Mouse (Mus musculus) midbrain, embryonic 12.5 days (tissue): Measurements from ENCODE around the gene S1pr1. TPM values are rescaled to one million over a fixed set of nuclear protein-coding genes. Genes with fewer than 3 reads are reported as not detected.

Source experiments
- ATAC-seq: fragments of 200-750 bp; cut with Nextera tagmentation; 2 replicates; pipeline ENCODE4 v1.8.0; 2017; ENCODE audit warnings: low read depth, moderate TSS enrichment, moderate library complexity; ENCODE audit not compliant: low FRiP score
- H3K27ac ChIP-seq: fragments of 300-500 bp; sonication (generic); replicated peaks from 2 replicates; pipeline ENCODE4 v1.5.1; 2016; ENCODE audit warnings: mild to moderate bottlenecking
- H3K27me3 ChIP-seq: fragments of 300-500 bp; sonication (generic); 2 replicates; pipeline ENCODE4 v1.6.1; 2016; ENCODE audit warnings: mild to moderate bottlenecking
- H3K36me3 ChIP-seq: fragments of 300-500 bp; sonication (generic); 2 replicates; pipeline ENCODE4 v1.6.1; 2016
- H3K4me1 ChIP-seq: fragments of 300-500 bp; sonication (generic); 2 replicates; pipeline ENCODE4 v1.6.1; 2016
- H3K4me2 ChIP-seq: fragments of 300-500 bp; sonication (generic); replicated peaks from 2 replicates; pipeline ENCODE4 v1.6.1; 2016; ENCODE audit warnings: mild to moderate bottlenecking, moderate library complexity
- H3K4me3 ChIP-seq: fragments of 300-500 bp; sonication (generic); 2 replicates; pipeline ENCODE4 v1.5.1; 2016; ENCODE audit warnings: mild to moderate bottlenecking
- H3K9ac ChIP-seq: fragments of 300-500 bp; sonication (generic); replicated peaks from 2 replicates; pipeline ENCODE4 v1.6.1; 2016; ENCODE audit warnings: mild to moderate bottlenecking, moderate library complexity
- H3K9me3 ChIP-seq: fragments of 300-500 bp; sonication (generic); 2 replicates; pipeline ENCODE4 v1.6.1; 2016; ENCODE audit warnings: mild to moderate bottlenecking
- WGBS: fragments of 180-500 bp; shearing (Covaris S2); methylation state at CpG from one replicate; pipeline ENCODE4 v1.1.7; 2016; 5-methylcytosine and 5-hydroxymethylcytosine counted together
- polyA plus RNA-seq: library from polyadenylated mRNA; unstranded; fragments of >200 nt; fragmentation: Nextera tagmentation; extraction: Ambion mirVana; gene quantifications from 2 replicates; pipeline ENCODE4 v1.2.1, GENCODE M21; 2016

Gene S1pr1
- polyA plus RNA-seq, 1 experiment from 2014 or later = 20.8 TPM

GRCm38 (mm10) chr3:115692384-115692783, 22.5 kb downstream of the S1pr1 start:
- H3K4me2 ChIP-seq = no peak overlapping the region
- no peak overlapping the region for H3K9ac ChIP-seq
- no peak overlapping the region for H3K27ac ChIP-seq
- H3K36me3 ChIP-seq = no peaks in the 10 kb centered on the region
- peaks cover 5% of the 10 kb centered on the region; the same call in 1 of the 2 replicates for H3K4me1 ChIP-seq
- no peak for ATAC-seq
- no peaks in the 10 kb centered on the region for H3K9me3 ChIP-seq
- 91% methylated on average over 5 of the region's 5 CpGs for WGBS
- H3K4me3 ChIP-seq = no peak overlapping the region
- H3K27me3 ChIP-seq = no peaks in the 10 kb centered on the region

DNA sequence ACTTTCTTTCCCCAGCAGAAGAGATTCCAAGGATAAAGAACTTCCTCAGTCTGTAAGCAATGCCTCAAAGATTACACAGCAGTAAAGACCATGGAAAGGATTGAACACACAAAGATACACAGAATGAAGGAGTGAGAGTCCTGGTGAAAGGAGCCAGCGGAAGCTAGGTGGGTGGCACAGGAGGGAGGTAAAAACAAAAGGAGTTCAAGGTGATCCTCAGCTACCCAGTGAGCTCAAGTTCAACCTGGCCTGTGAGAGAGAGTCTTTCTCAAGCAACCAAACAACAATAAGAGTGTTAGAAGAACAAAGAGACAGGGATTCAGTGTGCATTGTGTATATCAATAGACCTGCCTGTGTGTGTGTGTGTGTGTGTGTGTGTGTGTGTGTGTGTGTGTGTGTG, 25.0 kb downstream of the S1pr1 start:
- H3K9ac ChIP-seq = no peak overlapping the region
- peaks cover 5% of the 10 kb centered on the region; the same call in 1 of the 2 replicates for H3K4me1 ChIP-seq
- no peaks in the 10 kb centered on the region for H3K9me3 ChIP-seq
- no peak for ATAC-seq
- H3K4me3 ChIP-seq = no peak overlapping the region
- no peak overlapping the region for H3K27ac ChIP-seq
- H3K27me3 ChIP-seq = no peaks in the 10 kb centered on the region
- 41% methylated on average over 1 of the region's 1 CpGs for WGBS
- H3K36me3 ChIP-seq = no peaks in the 10 kb centered on the region
- no peak overlapping the region for H3K4me2 ChIP-seq

GRCm38 (mm10) chr3:115689352-115689751, 25.5 kb downstream of the S1pr1 start:
- H3K27me3 ChIP-seq = no peaks in the 10 kb centered on the region
- H3K4me3 ChIP-seq = no peak overlapping the region
- WGBS = 24% methylated on average over 8 of the region's 8 CpGs
- H3K9ac ChIP-seq = no peak overlapping the region
- H3K27ac ChIP-seq = no peak overlapping the region
- H3K9me3 ChIP-seq = no peaks in the 10 kb centered on the region
- ATAC-seq = no peak
- 0 out of 2 replicates have a peak, but pooled peaks cover 5% of the 10 kb centered on the region for H3K4me1 ChIP-seq
- 0 out of 2 replicates have a peak overlapping the region, but pooled peaks have one; percentile 4 for H3K4me2 ChIP-seq
- no peaks in the 10 kb centered on the region for H3K36me3 ChIP-seq

DNA sequence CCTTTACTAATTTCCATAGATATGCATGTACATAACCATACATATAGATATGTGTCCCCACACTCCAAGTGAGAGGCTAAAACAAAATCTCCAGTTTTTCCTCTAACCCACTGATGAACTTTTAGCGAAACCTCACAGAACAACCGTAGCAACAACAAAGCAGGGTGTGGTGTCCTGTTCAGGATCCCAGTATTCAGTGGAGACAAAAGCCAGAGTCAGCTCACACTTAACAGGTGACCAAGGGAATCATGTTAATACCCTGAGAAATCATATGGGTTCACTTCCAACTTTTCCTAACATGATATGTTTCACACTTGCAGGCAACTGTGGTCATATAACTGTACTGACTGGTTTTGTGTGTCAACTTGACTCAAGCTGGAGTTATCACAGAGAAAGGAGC, 27.1 kb downstream of the S1pr1 start:
- 0 out of 2 replicates have a peak, but pooled peaks cover 5% of the 10 kb centered on the region for H3K4me1 ChIP-seq
- H3K4me3 ChIP-seq = no peak overlapping the region
- H3K9ac ChIP-seq = no peak overlapping the region
- H3K27ac ChIP-seq = no peak overlapping the region
- no peak overlapping the region for H3K4me2 ChIP-seq
- no peaks in the 10 kb centered on the region for H3K36me3 ChIP-seq
- no peaks in the 10 kb centered on the region for H3K27me3 ChIP-seq
- H3K9me3 ChIP-seq = no peaks in the 10 kb centered on the region
- 88% methylated on average over 2 of the region's 2 CpGs for WGBS
- no peak for ATAC-seq

- no peak overlapping the region for H3K4me2 ChIP-seq
- no peak for ATAC-seq
- no peak overlapping the region for H3K27ac ChIP-seq
- no peaks in the 10 kb centered on the region for H3K4me1 ChIP-seq
- H3K9me3 ChIP-seq = no peaks in the 10 kb centered on the region
- H3K36me3 ChIP-seq = no peaks in the 10 kb centered on the region
- H3K27me3 ChIP-seq = no peaks in the 10 kb centered on the region
- 75% methylated on average over 14 of the region's 14 CpGs for WGBS
- no peak overlapping the region for H3K9ac ChIP-seq
- H3K4me3 ChIP-seq = no peak overlapping the region
Measured at GRCm38 (mm10) chr3:115682328-115683088, 32.4 kb downstream of the S1pr1 start.

GRCm38 (mm10) chr3:115681184-115681583, 33.7 kb downstream of the S1pr1 start:
- no peaks in the 10 kb centered on the region for H3K4me1 ChIP-seq
- no peak overlapping the region for H3K9ac ChIP-seq
- H3K36me3 ChIP-seq = no peaks in the 10 kb centered on the region
- no peak overlapping the region for H3K4me2 ChIP-seq
- no peaks in the 10 kb centered on the region for H3K27me3 ChIP-seq
- H3K9me3 ChIP-seq = no peaks in the 10 kb centered on the region
- no peak for ATAC-seq
- no peak overlapping the region for H3K4me3 ChIP-seq
- WGBS = 82% methylated on average over 1 of the region's 1 CpGs
- no peak overlapping the region for H3K27ac ChIP-seq

DNA sequence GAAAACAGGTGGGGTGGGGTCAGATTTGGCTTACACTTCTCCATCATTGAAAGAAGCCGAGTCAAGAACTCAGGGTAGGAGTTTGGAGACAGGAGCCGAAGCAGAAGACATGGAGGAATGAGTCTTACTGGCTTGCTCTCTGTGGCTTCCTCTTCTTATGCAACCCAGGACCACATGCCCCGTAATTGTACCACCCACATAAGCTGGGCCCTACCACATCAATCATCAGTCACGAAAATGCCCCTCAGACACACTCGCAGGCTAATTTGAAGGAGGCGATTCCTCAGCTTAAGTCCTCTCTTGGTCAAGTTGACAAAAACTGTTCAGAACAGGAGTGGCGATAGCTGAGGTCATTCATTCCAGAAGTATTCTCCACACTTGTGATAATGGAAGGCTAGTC, 35.9 kb downstream of the S1pr1 start:
- no peak for ATAC-seq
- Histone ChIP-seq H3K4me3 (no peak overlapping the region), H3K36me3 (no peaks in the 10 kb centered on the region), H3K27me3 (no peaks in the 10 kb centered on the region), H3K27ac (no peak overlapping the region), H3K4me1 (no peaks in the 10 kb centered on the region), H3K9me3 (no peaks in the 10 kb centered on the region), H3K4me2 (no peak overlapping the region), H3K9ac (no peak overlapping the region)
- WGBS = 85% methylated on average over 7 of the region's 7 CpGs

- Histone ChIP-seq H3K27ac (no peak overlapping the region), H3K9me3 (no peaks in the 10 kb centered on the region), H3K9ac (no peak overlapping the region), H3K27me3 (no peaks in the 10 kb centered on the region), H3K4me1 (no peaks in the 10 kb centered on the region), H3K36me3 (no peaks in the 10 kb centered on the region), H3K4me2 (no peak overlapping the region), H3K4me3 (no peak overlapping the region)
- WGBS = 85% methylated on average over 6 of the region's 6 CpGs
- ATAC-seq = no peak
Measured at GRCm38 (mm10) chr3:115675546-115676535, 39.0 kb downstream of the S1pr1 start.

DNA sequence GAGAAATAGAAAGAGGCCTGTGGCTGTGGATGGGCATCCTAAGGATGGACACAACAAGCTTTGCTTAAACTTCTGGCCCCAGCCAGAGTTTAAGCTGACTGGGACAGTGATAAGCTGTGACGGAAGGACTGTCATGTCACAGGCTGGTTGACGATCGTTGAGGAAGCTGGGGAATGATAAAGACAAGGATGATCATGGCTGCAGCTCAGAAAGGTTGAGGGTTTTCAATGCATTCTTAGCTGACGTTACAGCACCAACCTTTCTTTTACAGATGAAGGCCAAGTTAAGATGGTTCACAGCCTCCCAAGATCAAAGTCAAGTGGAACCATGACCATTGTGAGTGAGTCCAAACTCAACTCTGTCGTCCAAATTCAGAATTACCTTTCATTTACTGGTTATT, 40.2 kb downstream of the S1pr1 start:
- H3K9ac ChIP-seq = no peak overlapping the region
- ATAC-seq = no peak
- no peaks in the 10 kb centered on the region for H3K36me3 ChIP-seq
- 87% methylated on average over 5 of the region's 5 CpGs for whole genome bisulfite sequencing
- H3K4me1 ChIP-seq = no peaks in the 10 kb centered on the region
- H3K9me3 ChIP-seq = no peaks in the 10 kb centered on the region
- H3K27ac ChIP-seq = no peak overlapping the region
- no peak overlapping the region for H3K4me2 ChIP-seq
- no peak overlapping the region for H3K4me3 ChIP-seq
- H3K27me3 ChIP-seq = no peaks in the 10 kb centered on the region

- Histone ChIP-seq H3K27me3 (no peaks in the 10 kb centered on the region), H3K4me2 (no peak overlapping the region)
- WGBS = 70% methylated on average over 13 of the region's 13 CpGs
Measured at GRCm38 (mm10) chr3:115673663-115674157, 41.2 kb downstream of the S1pr1 start.

GRCm38 (mm10) chr3:115672965-115673662, 41.8 kb downstream of the S1pr1 start:
- no peak overlapping the region for H3K27ac ChIP-seq
- no peaks in the 10 kb centered on the region for H3K27me3 ChIP-seq
- H3K36me3 ChIP-seq = no peaks in the 10 kb centered on the region
- no peak for ATAC-seq
- 59% methylated on average over 9 of the region's 9 CpGs for WGBS
- no peak overlapping the region for H3K9ac ChIP-seq
- no peaks in the 10 kb centered on the region for H3K9me3 ChIP-seq
- no peak overlapping the region for H3K4me2 ChIP-seq
- H3K4me1 ChIP-seq = no peaks in the 10 kb centered on the region
- H3K4me3 ChIP-seq = no peak overlapping the region

More at GRCm38 (mm10) chr3:115673663-115674157, 41.2 kb downstream of the S1pr1 start:
- no peak overlapping the region for H3K9ac ChIP-seq
- H3K27ac ChIP-seq = no peak overlapping the region
- no peak overlapping the region for H3K4me3 ChIP-seq
- no peaks in the 10 kb centered on the region for H3K9me3 ChIP-seq
- no peak for ATAC-seq
- H3K36me3 ChIP-seq = no peaks in the 10 kb centered on the region
- H3K4me1 ChIP-seq = no peaks in the 10 kb centered on the region
